Mouse (Mus musculus): ENCODE measurements around the gene Rnf215.
A peak's percentile ranks its signal among the peaks of the same experiment; 100 is the strongest.
"Not testable (repeated sequence)": the region's sequence is repeated elsewhere in the genome, so short reads cannot be mapped to it uniquely, and the experiment has no call there.

The Rnf215 gene

DNA sequence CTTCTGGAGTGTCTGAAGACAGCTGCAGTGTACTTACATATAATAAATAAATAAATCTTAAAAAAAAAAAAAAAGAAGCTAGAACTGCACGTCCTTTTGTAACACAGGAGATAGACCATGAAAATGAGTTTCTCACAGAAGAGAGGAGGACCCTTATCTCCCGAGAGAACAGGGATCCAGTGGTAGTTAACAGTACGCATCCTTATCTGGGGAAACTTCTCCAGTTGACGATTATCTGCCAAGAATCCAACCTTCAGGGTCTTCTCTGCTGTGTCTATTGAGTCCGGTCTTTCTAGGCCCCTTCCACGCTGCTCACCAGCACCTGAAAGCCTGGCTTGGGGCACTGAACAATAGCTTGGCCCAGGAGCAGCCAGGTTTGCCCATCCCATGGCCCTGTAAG is 21.0 kb upstream of the Rnf215 start:
- DNase-seq: no peak

DNA sequence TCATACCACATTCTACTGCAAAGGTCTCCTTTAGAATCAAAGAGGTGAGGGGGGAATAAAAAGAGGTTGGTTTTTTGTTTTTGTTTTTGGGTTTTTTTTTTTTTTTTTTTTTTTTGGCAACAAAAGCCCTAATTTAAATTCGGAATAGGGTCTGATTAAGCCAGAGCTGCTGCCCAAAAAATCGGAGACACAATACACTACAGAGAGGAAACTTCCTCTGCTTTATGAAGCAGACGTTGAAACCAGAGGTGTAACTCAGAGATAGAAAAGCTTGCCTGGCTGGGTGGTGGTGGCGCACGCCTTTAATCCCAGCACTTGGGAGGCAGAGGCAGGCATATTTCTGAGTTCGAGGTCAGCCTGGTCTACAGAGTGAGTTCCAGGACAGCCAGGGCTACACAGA is 20.5 kb upstream of the Rnf215 start:
- DNase-seq: not testable (repeated sequence)

DNA sequence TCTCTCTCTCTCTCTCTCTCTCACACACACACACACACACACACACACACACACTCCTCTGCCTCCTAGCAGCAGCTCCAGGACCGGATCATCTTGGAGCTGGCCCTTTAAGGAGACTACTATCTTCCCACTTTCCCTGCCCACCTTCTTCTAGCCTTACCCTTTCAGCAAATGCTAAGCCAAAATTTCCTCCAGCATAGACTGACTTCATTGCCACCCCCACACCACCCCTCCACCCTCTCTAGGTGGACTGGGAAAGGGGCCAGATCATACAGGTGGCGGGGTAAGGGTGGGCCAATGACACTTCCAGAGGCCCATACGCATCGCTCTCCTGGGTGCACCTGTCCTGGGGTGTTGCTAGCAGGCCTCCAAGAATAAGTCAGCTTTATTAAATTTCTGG is 19.6 kb upstream of the Rnf215 start:
- DNase-seq: no peak

DNA sequence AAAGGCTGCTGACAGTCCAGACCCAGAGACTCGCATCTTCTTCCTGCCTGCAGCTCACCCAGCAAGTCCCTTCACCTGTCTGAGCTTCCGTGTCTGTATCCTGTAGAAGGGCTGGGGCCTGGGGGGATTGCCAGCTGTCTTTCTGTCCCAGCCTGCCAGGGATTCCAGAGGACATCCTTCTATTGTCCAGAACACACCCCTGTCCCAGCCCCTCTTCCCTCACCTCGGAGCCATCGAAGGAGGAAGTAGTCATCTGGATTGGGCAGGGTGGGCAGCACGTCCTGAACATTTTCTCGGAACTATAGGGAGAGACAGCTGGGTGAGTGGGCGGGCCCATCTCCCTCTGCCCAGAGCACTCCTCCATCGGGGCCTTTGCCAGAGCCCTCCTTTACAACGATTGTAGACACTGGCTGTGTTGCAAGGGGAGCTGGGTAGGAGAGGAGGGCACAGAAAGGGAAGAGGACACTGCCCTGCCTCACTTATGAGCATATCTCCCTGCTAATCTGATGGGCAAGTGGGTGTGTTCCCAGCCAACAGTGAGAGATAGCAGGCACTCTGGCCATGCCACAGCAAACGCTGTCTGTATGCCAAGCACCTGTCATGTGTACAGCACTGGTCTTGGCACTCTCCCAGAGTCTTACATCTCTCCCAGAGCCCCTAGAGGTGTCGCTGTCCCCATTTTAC is 18.4 kb upstream of the Rnf215 start:
- peak in 1 of 2 experiments; percentile 26 for DNase-seq

DNA sequence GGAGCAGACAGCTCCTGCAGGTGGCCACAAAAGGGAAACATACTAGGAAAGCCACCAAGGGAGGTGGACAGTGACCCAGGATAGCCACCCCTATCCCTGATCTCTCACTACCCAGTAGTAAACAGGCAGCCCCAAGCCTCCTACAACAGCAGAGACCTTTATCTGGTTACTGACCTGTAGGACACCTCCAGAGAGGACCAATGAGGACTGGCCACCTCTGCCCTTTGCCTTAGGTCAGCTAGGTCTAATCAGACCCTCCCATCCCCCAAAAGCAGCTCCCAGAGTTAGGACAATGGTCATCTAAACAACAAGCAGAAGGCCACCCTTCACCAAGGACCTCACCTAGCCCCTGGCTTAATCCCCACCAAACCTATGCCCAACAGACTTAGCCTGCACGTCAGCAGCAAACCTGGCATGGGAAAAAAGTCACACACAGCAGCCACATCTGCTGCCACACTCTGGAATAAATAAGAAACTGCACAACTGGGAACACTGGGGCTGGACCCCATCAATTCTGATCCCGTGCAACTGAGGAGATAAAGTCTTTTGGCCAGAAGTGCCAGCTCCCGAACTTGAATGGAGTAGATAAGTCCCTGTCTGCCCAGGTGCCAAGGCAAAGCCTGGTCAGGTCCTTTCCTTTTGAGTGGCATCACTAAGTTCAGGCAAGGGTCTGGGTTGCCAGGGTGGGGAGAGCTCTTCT is 17.5 kb upstream of the Rnf215 start:
- DNase-seq: no peak

DNA sequence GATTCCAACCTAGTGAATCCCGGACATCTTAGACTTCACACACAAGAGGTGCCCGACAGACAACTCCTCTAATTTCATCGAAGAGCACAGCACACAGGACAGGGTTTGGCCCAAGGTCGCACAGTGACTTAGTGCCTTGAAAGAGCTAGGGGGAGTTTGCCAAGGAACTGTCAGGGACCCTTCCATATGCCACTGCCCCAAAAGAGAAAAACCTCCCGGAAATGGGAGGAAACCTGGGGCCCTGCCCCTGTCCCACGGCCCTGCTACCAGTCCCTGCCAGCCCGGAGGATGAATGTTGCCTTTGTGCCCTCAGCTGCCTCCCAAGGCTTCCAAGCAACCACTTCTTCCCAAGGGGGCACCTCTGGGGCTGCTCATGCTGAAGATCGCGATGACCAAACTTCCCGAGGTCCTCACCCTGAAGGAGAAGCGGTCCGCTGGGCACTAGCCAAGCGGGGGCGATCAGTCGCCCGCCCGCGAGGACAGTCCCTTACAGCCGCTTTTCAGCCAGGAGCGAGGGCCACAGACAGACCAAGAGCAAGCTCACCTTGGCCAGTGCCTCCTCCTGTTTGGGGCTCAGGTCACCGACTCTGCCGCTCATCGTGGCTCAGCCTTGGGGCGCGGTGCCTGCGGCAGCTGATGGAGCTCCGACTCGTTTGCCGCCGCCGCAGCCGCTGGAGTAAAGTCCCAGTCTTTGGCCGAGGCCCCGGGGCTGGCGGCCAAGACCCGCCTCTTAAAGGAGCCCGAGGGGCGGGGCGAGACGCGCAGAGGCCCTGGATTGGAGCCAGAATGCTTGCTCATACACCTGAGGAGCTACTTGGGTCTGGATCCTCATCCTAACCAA is 16.7 kb upstream of the Rnf215 start:
- DNase-seq: peak; percentile 77 to 85

DNA sequence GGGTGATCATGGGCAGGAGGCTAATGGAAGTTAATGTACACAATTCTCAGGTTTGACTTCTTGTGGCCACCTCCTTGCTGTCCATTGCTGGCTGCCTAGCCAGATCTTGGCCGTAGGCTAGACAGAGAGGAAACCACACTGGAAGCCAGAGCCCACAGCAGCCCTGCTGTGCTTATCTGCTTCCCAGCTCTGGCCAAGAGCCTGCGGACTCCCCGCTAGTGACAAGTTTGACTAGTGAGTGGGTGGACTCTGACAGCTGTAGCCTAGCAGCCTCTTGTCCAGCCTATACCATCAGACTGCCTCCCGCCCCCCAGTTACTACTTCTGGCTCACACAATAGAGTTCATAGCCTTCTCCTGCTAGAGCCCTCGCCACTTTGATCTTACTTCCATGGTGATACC is 15.4 kb upstream of the Rnf215 start:
- DNase-seq: no peak

DNA sequence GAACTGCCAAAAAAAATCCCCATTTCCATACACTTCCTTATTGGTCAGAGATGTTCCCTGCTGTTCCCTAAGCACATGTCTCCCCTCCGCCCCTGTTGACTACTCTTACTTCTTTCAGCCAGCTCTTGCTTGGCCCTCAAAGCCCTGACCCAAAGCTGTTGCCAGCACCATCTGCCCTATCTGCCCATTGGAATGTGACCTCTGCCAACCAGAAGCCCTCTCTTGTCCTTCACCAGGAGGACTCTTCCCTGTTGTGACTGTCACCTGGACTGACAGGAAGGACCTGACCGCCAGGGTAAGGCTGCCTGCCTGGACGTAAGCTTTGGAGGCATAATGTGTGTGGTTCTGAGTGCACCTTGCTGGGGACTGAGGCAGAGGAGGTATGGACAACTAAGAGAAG is 13.3 kb upstream of the Rnf215 start:
- DNase-seq: no peak

DNA sequence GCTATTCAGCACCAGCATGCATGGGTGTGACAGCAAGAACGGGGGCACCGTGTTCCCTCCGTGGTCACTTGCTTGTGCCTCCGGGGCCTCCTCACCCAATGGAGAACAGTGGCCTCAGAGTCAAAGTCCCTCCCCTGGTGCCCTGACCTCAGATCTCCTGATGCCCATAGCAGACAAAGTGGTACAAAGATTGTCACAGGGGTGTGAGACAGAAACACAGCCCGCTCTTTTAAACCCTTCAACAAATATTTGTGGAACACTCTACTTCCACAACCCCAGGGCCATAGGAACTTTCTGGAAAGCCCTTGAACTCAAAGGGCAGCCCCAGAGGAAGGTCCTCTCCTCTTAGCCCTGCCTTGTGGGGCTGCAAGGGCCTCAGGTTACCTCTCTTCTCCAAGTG is 12.8 kb upstream of the Rnf215 start:
- DNase-seq: no peak

DNA sequence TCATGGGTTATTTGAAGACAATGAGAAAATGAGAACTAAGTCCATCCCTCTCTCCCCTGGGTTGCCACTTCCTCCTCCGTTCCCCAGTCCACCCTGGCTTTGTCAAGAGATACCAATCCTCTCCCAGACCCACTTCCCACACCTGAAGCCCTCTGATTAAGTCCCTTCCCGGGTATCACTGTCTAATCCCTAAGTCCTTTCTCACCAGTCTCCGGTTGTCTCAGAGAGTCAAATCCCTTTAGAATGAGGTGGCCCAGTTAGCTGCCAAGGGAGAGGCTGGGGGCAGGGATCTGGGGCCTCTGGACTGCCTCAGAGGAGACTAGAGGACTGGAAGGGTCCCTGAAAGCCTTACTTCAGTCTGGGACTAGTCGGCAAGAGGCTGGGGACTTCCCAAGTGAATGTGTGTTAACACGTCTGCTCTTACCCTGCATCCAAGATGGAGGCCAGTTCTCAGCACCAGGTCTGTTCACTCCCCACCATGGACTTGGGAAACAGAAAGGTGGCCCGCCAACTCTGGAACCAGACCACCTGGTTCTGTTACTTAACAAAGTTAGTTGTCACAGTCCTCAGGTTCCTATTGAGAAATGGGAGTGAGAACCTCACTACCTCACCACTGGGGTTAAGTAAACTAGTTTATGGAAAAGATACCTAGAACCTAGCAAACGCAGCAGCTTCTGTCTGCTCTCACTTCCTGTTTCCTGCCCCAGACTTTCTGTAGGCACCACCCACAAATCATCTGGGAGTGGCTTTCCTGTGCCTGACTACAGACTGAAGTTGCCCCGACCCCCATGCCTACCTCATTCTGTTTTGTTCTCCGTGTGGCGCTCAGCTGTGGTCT is 12.0 kb upstream of the Rnf215 start, which contains the start of gene Sec14l2:
TSS of gene Sec14l2 (minus strand) at position 674 of the 838 bp plus-strand sequence.
- no peak for DNase-seq

DNA sequence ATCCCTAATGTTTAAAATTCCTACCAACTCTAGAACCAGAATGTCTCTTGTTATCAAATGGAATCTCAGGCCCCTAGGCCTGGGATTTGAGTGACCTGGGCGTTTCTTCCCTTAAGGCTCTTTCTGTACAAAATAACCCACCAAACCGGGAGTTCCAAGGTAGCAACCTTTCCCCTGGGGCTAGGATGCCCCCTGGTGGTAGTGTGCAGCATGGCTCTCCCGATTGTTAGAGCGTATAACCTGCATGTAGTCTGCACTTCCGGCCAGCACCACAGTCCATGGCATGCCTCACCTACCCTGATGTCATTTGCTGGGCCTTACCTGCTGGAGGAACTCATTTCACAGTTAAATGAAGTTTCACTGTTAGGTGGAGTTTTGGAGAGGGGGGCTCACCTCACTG is 11.1 kb upstream of the Rnf215 start:
- DNase-seq: no peak

DNA sequence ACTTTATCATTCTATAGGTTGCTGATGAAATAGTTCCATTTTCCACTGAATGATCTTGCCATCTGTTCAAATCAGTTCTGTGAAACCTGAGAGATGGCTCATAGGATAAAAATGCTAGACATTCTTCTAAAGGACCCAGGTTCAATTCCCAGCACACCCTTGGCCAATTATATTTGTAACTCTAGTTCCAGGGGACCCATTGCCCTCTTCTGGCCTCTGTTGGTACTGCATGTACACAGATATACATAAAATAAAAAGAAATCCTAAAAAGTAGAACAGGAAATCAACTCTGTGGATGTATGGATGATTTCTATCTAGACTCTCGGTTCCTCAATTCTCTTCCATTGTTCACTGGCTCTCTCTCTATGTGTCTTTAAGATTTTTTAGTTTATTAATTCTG is 7.9 kb upstream of the Rnf215 start:
- DNase-seq: no peak

DNA sequence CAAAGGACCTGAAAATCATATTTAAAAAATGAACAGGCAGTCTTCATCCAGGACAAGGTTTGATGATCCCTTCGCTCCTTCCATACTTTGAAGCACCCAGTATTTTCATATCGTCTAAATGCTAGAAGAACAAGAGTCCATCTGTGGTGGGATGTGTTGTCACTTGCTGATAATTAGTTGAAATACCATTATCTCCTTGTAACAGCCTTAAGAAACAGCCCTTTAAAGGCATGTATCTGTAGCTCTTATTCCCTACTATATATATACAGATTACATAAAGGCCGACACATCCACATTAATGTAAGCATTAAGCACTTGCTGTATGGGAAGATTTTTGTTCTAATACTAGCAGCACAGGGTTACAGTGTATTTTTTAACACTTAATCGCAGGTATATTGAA is 6.5 kb upstream of the Rnf215 start:
- DNase-seq: not testable (repeated sequence)

DNA sequence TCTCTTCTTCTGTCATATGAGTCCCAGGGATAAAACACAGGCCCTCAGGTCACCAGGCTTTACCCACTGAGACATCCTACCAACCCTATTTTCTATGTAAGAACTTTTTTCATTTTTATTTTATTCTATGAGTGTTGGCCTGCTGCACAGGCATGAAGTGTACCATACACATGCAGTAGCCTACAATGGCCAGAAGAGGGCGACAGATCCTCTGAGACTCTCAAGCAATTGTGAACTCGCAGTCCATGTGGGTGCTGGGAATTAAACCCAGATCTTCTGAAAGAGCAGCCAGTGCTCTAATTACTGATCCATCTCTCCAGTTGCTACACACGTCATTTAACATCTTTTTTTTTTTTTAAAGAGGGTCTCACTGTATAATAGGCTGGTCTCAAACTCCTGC is 1.6 kb upstream of the Rnf215 start:
- peak in 1 of 2 experiments; percentile 31 for DNase-seq

DNA sequence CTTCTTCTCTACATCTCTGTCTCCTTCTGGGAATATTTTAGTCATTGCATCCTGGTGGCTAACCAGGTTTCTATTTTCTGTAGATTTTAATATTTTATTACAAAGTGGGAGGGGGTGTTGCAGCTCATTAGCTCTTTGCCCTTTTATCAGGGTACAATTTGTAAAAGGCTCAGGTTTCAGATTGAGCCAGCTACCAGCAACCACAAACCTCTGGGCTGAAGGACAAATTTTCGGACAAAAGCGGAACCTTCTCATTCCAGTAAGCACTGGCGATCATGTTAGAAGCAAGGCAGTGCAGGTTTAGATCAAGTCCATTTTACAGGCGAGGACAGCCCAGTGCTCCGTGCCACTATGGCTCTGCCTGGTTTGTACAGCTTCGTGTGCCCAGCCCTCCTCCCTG is 602 bp upstream of the Rnf215 start:
- DNase-seq: no peak

DNA sequence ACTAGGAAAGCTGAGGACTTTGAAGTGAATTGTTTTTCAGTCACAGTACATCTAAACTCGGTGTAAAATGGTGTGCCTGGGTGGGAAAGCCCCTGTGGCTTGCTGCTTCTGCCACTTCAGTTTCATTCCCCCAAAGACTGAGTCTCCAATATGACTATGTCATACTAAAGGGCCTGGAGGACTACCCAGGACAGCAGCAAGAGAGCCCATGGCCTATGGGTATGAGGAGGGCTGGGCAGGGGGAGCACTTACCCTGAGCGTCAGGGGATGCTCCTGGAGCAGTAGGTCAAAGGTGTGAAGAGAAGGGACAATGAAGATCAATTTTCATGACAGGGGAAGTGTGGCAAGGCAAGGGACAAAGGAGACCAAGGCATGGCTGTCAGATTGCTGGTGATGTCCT is 4.0 kb downstream of the Rnf215 start:
- DNase-seq: no peak

DNA sequence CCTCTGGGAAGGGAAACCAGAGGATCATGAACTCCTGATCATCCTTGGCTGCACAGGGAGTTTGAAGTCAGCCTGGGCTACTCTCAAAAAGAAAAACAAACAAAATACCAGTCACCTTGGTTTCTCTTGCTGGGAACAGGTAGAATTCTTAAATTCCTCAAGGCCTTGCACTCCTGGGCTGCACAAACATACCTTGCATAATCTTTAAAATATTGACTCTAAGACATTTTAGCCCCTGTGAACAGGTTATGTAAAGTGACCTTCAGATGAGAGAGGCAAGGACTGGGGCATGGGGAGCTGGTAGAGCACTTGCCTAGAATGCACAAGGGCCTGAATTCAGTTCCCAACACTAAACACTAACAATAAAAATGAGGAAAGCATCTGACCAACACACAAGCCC is 6.5 kb downstream of the Rnf215 start:
- no peak for DNase-seq

DNA sequence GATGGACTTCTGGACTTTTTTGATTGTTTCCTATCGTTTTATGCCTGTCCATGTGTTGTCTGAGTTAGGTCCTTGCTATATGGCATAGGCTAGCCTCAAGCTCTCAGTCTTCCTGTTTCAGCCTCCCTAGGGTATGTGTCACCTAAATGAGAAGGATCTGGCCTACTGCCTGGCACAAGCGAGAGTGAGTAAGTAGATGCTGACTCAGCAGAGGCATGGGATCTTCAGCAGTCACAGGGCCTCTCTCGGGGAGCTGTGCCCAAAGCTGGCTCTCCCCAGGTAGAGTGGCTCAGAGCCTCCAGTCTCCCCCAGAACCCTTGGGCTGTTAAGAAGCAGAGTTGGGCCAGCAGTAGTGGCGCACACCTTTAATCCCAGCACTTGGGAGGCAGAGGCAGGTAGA is 7.3 kb downstream of the Rnf215 start:
- no peak for DNase-seq

DNA sequence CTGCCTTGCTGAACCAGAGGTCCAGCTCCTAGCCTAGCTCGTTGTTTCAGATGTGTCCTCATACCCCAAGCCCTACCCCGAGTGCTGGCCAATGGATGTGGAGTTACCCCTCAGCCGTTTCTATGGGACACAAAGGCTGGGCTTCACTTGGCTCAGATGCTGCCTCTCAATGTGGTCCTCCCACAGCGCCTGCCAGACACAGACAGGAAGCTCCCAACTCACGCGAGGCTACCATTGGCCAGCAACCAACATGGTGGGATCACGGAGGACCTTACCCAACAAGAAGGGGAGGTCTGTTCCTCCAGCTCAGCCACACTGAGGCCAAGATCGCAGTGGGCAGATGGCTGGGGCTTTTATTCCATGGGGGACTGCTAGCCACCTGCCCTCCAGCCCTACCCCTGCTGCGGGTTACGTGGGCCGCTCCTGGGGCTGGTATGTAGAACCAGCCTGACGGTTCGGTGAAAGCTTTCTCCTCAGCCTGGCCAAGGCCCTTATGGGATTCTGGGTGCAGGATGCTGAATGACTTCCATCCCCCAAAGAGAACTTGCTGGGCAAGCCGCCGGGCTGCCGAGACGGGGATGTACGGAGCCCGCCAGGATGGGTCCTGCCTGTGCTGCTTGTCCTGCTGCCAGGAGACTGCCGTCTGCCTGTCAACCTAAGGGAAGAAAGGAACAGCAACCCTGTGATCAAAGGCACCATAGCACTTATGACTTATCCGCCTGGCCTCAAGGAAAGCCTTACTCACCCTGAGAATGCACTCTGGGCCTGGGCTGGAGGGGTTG is 8.5 kb downstream of the Rnf215 start:
- no peak for DNase-seq

DNA sequence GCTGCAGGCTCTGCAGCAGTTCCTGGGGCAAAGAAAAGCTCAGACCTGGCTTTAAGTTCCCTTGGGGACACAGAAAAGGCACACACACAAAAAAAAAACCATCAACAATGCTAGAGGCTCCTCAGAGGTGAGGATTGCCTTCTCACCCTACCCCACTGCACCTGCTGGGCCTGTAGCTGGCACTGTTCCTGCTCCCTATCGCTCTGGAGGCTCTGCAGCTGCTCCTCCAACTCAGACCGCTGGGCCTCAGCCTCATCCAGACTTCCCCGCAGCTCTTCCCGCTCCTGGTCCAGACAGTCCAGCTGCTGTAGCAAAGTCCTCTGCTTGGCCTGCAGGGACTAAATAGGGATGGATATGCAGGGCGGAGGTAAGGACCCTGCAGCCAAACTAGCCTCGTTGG is 11.4 kb downstream of the Rnf215 start:
- DNase-seq: no peak

DNA sequence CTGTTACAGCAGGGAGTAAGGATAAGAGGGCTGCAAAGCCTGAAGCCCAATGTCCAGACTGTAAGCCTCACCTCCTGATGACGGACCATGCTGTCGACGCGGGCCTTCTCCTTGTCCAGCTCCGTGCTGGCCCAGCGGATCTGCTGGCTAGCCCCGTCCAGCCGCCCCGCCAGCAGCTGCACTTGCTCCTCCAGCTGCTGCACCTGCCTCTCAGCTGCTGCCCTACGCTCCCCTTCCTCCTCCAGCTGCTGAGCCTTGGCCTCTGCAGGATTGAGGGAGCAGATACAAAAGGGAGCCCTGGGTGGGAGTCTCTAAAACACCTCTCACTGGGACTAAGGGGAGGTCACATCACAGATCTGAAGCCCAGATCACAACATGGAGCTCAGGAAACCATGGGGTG is 12.1 kb downstream of the Rnf215 start:
- DNase-seq: no peak

DNA sequence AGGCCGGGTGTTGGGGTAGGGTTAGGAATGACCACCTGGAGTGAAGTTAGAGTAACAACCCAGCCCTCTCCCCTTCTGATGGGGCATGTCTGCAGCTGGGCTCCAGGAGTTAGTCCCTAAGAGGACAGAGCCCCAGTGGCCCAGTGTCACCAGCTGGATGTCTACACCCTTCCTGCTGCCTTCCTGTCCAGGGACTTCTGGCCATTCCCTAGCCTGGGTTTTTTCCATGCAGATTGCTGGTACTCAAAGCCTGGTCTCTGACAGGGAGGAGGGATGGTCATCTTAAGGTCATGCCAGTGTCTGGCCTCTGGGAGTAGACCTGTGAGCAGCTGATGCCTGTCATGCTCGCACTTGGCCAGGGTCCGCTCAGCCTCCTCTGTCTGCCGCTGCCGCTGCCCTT is 13.1 kb downstream of the Rnf215 start:
- no peak for DNase-seq
